Mouse (Mus musculus) cortical plate, adult 2 months (tissue): ENCODE measurements around the gene 1110065P20Rik.

Experiments
- CTCF ChIP-seq: fragments of 200-500 bp; IDR thresholded peaks from 2 replicates; pipeline ENCODE4 v1.5.1; 2011; ENCODE audit warnings: mild to moderate bottlenecking, control low read depth, low read length; ENCODE audit not compliant: insufficient read depth; ENCODE audit errors: extremely low read depth
- POLR2A ChIP-seq: fragments of 200-500 bp; IDR thresholded peaks from 2 replicates; pipeline ENCODE4 v1.6.1; 2011; ENCODE audit warnings: mild to moderate bottlenecking, low read length, control low read depth; ENCODE audit not compliant: insufficient read depth; ENCODE audit errors: extremely low read depth

DNA sequence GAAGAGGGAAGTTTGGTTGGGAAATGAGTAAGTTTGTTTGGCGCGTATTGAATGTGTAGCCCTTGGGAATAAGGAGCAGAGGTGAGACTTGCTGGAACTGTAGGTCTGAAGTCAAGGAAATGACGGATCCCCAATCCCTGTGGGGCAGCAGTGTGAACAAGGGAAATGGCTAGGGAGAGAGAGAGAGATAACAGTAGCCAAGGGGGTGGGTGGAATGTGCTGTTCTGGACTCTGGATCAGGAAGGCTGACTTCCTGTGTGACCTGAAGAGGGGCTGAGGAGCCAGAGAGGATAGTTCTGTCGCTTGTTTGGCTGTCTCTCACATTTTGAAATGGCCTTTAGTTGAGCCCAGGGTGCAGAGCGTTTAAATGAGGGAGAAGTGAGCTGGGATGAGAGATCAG, 42.5 kb downstream of the 1110065P20Rik start:
- TF ChIP-seq CTCF (no peak), POLR2A (no peak)
